Mouse (Mus musculus): ENCODE results near the gene Slc6a13. TPM values are rescaled to one million over a fixed set of nuclear protein-coding genes. Genes with fewer than 3 reads are reported as not detected.

The Slc6a13 gene
- 1 to 10 TPM in 3 of 4 experiments, under 1 TPM in 1; 0.63 to 9.7 (median 3.0) TPM for total RNA-seq (2022)

DNA sequence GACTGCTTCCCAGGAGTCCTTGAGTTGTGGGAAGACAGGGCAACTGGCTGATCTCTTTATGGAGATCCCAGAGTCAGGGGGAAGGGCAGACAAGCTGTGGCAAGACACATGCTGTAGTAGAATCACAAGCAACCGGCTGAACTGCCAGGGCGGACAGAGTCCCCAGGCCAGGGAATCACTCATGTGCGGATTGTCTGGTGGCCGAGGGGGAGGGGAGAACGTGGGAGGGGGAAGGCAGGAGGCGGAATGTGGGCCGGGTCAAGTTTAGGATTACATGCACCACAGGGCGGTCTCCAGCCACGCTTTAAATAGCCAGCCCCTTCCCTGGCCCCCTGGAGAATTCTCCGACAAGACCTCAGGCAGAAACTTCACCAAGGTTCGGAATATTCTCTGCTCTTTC is at the start of gene Slc6a13:
Gene Slc6a13 (plus strand): TSS at position 274 of the 400 bp plus-strand sequence.
- DNase-seq: no peak

DNA sequence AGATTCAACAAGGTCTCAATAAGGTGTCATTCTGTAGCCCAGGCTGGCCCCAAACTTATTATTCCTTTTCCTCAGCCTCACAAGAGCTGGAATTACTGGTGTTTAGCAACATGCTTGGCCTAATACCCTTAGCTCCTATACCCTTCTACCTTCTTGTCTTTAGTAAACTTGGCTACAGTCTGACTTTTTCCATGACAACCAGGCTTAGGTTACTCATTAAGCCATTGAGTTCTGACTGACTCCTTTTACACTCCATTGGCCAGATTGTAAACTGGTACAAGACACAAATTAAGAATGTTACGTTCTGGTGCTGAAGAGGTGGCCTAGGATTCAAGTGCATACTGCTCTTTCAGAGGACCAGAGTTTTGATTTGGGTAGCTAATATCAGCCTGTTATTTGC is 49.6 kb upstream of the Slc6a13 start:
- DNase-seq: no peak

GRCm38 (mm10) chr6:121251256-121251655 is 48.8 kb upstream of the Slc6a13 start:
- DNase-seq: no peak

DNA sequence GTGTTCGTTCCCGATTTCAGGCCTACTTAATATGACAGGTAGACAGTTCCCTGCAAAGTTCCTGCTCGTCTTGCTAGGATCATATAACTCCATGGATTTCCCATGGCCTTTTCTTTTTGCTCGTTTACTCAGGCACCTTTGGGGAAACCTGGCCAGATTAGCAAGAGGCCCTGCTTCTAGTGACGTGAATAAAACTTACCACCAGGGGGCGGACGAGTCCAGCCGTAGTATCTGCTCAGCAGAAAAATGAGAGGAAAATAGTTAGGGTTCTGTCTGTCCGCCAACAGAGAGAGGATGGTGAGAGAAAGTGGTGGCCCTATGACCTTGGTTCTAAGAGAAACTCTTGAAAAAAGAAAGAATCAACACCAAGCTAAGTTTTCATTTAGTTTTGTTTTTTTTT is 39.5 kb upstream of the Slc6a13 start:
- DNase-seq: peak; percentile 36

DNA sequence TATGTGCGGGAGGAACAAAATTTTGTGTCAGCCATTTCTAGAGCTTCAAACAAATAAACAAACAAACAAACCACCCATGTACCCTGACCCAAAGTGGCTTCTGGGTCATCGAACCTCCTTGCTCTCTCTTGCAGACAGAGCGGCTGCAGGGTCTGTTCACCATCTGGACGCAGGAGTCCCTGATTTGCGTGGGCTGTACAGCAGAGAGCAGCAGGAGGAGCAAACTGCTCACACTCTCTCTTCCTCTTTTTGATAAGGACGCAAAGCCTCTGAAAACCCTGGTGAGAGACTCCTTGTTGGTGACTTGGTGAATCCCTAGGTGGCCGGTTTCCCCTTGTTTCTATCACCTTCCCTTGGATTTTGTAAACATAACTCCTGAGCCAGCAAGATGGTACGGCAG is 38.8 kb upstream of the Slc6a13 start:
- no peak for DNase-seq

- no peak for DNase-seq
Measured at GRCm38 (mm10) chr6:121262004-121262403, 38.0 kb upstream of the Slc6a13 start.

- DNase-seq: peak; percentile 42
Measured at GRCm38 (mm10) chr6:121262496-121262895, 37.5 kb upstream of the Slc6a13 start.

GRCm38 (mm10) chr6:121270156-121270555 is 29.9 kb upstream of the Slc6a13 start:
- no peak for DNase-seq

GRCm38 (mm10) chr6:121271707-121272074 is 28.3 kb upstream of the Slc6a13 start:
- DNase-seq: no peak

GRCm38 (mm10) chr6:121272075-121272800 is 27.8 kb upstream of the Slc6a13 start:
- DNase-seq: peak; percentile 76

DNA sequence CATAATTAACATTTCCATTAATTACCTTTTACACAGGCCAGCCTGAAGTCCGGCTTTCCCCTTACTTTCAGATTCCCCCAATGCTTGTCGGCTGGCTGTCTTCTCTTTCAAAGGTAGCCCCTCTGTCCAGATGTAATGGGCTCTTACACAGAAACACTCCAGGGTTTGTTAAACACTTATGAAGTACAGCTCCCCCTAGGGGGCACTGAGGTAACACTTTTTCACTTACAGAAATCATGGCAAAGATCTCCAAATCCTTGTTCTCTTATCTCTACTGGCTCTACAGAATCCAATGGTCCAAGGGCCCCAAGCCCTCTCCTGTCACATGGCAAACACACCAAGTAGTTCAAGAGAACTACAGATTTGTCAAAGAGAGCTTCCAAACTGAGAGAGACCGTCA is 25.7 kb upstream of the Slc6a13 start:
- no peak for DNase-seq

- DNase-seq: no peak
Measured at GRCm38 (mm10) chr6:121284132-121284531, 15.9 kb upstream of the Slc6a13 start.

DNA sequence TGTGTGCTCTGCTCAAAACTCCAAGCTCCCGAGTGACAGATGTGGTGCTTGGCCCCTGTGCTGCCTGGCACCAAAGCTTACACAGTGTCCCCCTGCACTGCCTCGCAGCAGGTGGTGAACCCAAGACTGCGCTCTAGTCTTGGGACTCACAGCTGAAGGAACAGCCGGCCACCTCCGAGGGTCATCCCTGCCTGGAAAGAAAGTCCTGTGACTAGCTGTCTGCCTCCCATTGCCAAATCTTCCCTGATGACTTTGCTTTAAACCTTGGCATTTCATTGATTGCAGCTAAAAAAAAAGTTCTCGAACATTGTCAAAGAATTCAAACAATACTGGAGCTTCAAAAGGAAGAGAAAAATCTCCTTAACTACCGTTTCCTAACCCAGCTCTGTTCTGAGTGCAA is 710 bp upstream of the Slc6a13 start:
- peak; percentile 26 for DNase-seq

- DNase-seq: no peak
Measured at GRCm38 (mm10) chr6:121300504-121300903, 477 bp downstream of the Slc6a13 start.

DNA sequence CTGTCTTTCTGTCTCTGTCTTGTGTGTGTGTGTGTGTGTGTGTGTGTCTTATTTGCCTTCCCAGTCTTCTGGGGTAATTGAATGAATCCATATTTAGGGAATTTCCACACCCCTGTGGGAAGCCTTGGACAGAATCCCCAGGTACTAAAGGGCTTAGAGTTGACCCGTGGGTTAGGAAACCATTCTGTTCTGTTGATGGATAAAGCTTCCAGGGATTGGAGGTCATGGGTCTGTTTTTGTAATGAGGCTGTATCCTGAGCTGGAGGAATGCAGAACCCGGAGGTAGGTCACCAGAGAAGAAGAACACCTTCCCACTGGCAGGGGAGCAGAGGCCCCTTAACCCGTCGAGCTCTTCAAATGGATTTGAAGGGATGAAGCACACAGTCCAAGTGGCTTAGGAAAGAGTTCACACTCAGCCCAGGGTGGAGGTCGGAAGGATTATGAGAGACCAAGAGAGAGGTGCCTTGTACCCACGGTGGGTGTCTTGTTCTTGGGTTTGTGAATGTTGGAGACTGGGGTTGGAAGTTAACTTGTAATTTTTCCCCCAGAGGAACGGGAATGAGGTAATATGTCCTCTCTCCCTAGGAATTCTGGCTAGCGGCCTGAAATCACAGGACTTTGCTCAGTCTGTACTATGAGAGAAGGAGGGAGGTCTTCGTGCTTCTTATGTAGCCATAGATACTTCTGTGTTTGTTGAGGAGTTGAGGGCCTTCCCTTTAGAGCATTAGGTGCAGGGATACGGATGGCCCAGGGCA is 3.6 kb downstream of the Slc6a13 start:
- no peak for DNase-seq

DNA sequence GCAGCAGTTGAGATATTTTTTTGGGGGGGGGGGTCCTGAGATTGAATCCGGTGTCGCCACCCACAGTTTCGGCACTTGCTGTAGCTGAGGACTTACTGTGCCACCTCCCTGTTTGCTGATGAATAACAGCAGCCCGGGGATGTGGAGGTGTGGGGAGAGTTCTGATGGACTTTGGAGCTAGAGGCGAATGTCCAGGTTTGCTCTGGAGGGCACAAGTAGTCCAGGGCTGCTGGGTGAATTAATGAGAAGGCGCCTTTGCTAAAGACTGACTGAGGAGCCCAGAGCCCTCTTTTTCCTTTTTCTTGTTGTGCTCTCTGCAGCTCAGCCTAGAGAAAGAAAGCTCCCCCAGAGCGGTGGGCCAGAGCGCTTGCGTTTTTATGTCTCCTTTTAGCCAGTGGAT is 4.6 kb downstream of the Slc6a13 start:
- no peak for DNase-seq

DNA sequence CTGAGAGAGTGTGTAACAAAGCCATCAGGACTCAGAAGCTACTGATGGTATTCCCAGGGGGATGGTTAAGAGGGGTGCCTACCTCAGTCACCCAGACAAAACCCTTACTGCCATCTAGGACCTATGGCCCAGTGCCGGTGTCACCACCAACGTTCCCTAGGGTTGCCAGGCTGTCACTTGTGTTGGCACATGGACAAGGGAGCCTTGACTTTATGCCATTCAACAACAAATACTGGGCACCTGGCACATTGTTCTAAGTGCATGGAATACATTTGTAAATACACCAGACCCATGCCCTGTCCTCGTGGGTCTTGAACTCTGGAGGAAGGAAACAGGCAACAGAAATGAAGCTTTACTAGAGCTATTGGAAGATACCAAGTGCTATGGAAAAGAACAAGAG is 5.5 kb downstream of the Slc6a13 start:
- DNase-seq: no peak

DNA sequence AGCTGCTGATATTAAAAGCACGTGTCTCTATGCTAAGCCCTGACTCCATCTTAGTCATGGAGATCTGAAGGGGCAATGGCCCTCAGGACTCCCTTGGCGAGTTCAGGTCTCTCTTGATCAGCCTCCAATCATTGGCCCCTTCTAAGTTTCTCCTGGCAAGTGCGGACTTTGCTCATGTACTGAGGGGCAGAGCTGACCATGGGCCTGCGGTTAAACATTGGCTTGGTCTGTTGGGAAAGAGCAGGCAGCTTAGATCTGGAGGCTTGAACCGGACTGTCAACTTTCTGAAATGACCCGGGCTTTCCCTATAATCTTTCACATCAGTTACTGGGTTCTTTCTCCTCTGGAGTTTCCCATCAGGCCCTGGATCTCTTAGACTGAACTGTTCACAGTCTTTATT is 11.0 kb downstream of the Slc6a13 start:
- DNase-seq: no peak

GRCm38 (mm10) chr6:121319099-121319498 is 19.1 kb downstream of the Slc6a13 start:
- DNase-seq: no peak

DNA sequence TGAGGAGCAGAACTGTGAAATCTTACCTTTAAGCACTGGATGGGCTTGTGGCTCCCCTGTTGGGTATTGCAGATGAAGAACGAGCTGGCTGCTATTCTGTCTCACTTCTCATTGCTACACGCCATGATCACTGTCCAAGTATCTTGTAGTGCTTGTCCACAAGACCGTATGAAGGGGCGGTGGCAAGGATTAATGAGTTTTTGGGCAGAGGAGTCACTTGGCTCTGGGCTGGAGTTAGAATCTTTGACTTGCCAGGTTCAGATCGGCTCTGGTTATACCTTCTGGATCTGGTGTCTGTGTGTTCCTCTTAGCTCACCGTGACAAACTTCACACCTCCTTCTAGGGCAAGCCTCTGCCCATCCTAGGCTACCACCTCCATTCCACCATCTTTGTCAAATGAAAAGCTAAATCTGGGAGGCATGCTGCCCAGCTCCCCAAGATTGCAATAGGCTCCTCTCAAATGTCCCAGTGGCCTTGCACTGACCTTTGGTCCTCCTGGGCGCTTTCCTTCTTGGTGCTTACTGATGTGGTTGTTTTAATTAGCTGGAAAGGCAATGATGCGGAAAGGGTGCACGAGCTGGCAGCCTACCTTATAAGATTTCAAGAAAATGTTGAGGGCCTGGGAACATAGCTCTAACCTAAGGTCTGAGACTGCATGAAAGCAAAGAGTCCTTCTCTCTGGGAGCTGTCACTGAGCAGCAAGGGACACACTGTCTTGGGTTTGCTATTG is 22.5 kb downstream of the Slc6a13 start:
- no peak for DNase-seq

DNA sequence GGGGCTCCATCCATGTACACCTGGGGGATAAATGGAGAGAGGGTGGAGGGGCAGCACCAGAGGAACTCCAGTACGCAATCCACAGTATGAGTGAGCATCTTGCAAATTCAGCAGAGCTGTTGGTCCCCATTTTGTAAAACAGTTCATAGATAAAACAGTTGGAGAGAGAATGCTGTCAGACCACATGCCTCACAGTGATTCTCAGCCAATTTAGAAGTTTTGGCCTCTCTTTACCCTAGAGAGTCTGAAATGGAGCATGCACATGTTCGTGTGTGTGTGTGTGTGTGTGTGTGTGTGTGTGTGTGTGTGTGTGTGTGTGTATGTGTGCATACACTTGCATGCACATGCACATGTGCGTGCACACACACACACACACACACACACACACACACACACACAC is 25.3 kb downstream of the Slc6a13 start:
- no peak for DNase-seq

- no peak for DNase-seq
Measured at GRCm38 (mm10) chr6:121325740-121326139, 25.7 kb downstream of the Slc6a13 start.

DNA sequence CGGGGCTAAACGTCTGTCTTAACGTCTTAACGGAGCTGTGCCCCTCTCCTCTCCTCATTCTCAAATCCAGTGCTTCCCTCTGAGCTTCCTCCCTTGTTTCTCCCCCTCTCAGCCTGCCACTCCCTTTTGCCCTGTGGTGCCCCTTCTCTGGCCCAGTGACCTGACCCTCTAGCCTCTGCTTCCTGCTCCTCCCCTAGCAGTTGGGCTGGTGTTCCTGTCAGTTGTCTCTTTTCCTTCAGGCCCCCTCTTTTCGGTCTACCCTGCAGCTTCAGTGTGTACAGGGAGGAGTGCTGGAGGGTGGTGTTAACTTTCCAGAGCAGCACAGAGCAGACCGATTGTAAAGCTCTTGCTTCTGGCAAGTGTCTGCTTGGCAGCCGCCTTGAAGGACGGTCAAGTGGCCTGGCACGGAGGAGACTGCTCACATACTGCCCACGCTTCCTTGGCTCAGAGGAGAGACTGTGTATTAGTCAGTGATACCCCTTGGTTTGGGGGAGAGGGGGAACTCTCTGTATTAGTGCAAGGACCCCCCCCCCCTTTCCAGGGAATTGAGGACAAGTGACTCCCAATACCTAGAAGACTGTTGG is 26.6 kb downstream of the Slc6a13 start:
- DNase-seq: no peak

All from adrenal gland, adult 8-10 months (tissue).